Mouse (Mus musculus) hindlimb bud, embryonic 11.5 days (tissue): ENCODE data around the gene Hdac7.

Experiments used
- DNase-seq: peaks from one replicate; pipeline ENCODE4 v3.0.0-alpha.2; 2012; ENCODE audit warnings: low read depth, low spot score; ENCODE audit errors: extremely low spot score

Hdac7 gene

GRCm38 (mm10) chr15:97832764-97833479, 11.4 kb downstream of the Hdac7 start:
- no peak for DNase-seq

- DNase-seq: no peak
Observed at GRCm38 (mm10) chr15:97831987-97832640, 12.2 kb downstream of the Hdac7 start.

- DNase-seq: no peak
Observed at GRCm38 (mm10) chr15:97831242-97831986, 12.9 kb downstream of the Hdac7 start.

GRCm38 (mm10) chr15:97830788-97831241, 13.5 kb downstream of the Hdac7 start:
- DNase-seq: no peak

- no peak for DNase-seq
Observed at GRCm38 (mm10) chr15:97830253-97830787, 14.0 kb downstream of the Hdac7 start.

- no peak for DNase-seq
Observed at GRCm38 (mm10) chr15:97829432-97829831, 14.9 kb downstream of the Hdac7 start.

- DNase-seq: no peak
Observed at GRCm38 (mm10) chr15:97828901-97829338, 15.4 kb downstream of the Hdac7 start.

GRCm38 (mm10) chr15:97828221-97828842, 16.0 kb downstream of the Hdac7 start:
- no peak for DNase-seq

- no peak for DNase-seq
Observed at GRCm38 (mm10) chr15:97827401-97827800, 16.9 kb downstream of the Hdac7 start.

GRCm38 (mm10) chr15:97826588-97827261, 17.6 kb downstream of the Hdac7 start:
- no peak for DNase-seq

GRCm38 (mm10) chr15:97825941-97826587, 18.2 kb downstream of the Hdac7 start:
- no peak for DNase-seq

- DNase-seq: no peak
Observed at GRCm38 (mm10) chr15:97825071-97825940, 19.0 kb downstream of the Hdac7 start.

- DNase-seq: no peak
Observed at GRCm38 (mm10) chr15:97824042-97824441, 20.3 kb downstream of the Hdac7 start.

GRCm38 (mm10) chr15:97823479-97823878, 20.8 kb downstream of the Hdac7 start:
- DNase-seq: no peak

- no peak for DNase-seq
Observed at GRCm38 (mm10) chr15:97822545-97823228, 21.6 kb downstream of the Hdac7 start.

GRCm38 (mm10) chr15:97821983-97822363, 22.3 kb downstream of the Hdac7 start:
- no peak for DNase-seq

- DNase-seq: no peak
Observed at GRCm38 (mm10) chr15:97821321-97821982, 22.9 kb downstream of the Hdac7 start.

- DNase-seq: no peak
Observed at GRCm38 (mm10) chr15:97819937-97820336, 24.4 kb downstream of the Hdac7 start.
